Mouse (Mus musculus): ENCODE measurements around the gene Rnf182. TPM values are rescaled to one million over a fixed set of nuclear protein-coding genes. Genes with fewer than 3 reads are reported as not detected.

Gene Rnf182
- total RNA-seq, 2 experiments from 2014 or later = 0.08 TPM; not detected in 1

- H3K4me3 ChIP-seq = no peak overlapping the region
- intact Hi-C loops (cut with DNase I) = no loop called here
- TF ChIP-seq CTCF (IDR thresholded peaks at IDR 0.05) = no peak
- DNase-seq = no peak
- H3K27ac ChIP-seq = no peak overlapping the region
These were observed 101.1 kb downstream of the Rnf182 start for GRCm38 (mm10) chr13:43716514-43717036.

- no peak for DNase-seq
- Histone ChIP-seq H3K27ac (no peak overlapping the region), H3K4me3 (no peak overlapping the region)
- TF ChIP-seq CTCF (IDR thresholded peaks at IDR 0.05) = no peak
- intact Hi-C loops (cut with DNase I) = no loop called here
These were observed 102.7 kb downstream of the Rnf182 start for GRCm38 (mm10) chr13:43718173-43718572.

- intact Hi-C loops (cut with DNase I) = no loop called here
- Histone ChIP-seq H3K4me3 (no peak overlapping the region), H3K27ac (no peak overlapping the region)
- TF ChIP-seq CTCF (IDR thresholded peaks at IDR 0.05) = no peak
- DNase-seq = no peak
These were observed 105.0 kb downstream of the Rnf182 start for GRCm38 (mm10) chr13:43720496-43720895.

Other genes with a start within 250 kb of the Rnf182 start
- 100 to 1,000 TPM; 118 to 138 TPM for gene Nol7, start 217.3 kb upstream of the Rnf182 start, total RNA-seq (2021)
- gene Ranbp9, start 134.4 kb upstream of the Rnf182 start, total RNA-seq (2021) = 10 to 100 TPM; 48.6 to 51.2 TPM
- gene Mcur1, start 55.5 kb upstream of the Rnf182 start, total RNA-seq (2021) = 10 to 100 TPM; 30.4 to 36.1 TPM
- 1 to 10 TPM in 1 of 2 experiments, under 1 TPM in 1; 0.33 to 1.3 TPM for gene Cd83, start 169.1 kb downstream of the Rnf182 start, total RNA-seq (2021)

All from gastrocnemius, adult 2 months (tissue).